Mouse (Mus musculus): ENCODE results near the gene Hivep3.

The Hivep3 gene

DNA sequence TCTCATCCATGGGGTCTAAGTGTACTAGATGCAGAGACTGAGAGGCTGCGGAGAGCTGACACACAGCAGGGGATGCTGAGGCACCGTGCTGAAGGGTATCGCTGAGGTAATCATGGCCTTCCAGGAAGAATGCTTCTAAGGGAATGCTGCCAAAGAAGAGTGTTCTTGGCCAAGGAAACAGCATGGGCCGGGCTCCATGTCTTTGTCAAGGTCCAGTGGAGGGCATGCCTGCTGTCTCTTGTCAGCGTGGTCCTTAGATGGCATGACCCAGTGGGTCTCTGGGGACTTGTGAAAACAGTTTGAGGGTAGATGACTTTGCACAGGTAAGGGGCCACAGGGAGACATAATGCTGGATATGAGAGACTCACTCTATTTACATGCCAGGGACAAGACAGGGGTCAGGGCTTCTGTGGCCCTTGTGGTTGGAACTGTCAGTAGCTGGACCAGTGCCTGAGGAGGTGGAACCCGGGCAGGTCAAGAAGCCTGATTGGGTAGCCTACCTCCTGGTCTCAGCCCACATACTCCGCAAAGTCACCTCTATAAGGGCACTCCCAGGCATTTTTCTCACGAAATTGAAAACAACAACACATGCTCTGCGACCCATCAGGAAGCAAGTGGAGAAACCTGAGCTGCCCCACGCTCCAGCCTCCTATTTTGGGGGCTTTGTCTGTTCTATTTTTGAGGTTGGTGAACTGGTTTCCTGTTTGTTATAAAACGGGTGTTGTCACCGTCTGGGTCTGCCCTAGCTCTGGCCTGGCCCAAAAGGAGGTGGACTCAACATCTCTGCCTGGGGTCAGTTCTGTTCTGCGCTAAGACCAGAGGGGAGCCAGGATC lies 177.7 kb downstream of the Hivep3 start:
- DNase-seq (ENCODE audit: low spot score): no peak

DNA sequence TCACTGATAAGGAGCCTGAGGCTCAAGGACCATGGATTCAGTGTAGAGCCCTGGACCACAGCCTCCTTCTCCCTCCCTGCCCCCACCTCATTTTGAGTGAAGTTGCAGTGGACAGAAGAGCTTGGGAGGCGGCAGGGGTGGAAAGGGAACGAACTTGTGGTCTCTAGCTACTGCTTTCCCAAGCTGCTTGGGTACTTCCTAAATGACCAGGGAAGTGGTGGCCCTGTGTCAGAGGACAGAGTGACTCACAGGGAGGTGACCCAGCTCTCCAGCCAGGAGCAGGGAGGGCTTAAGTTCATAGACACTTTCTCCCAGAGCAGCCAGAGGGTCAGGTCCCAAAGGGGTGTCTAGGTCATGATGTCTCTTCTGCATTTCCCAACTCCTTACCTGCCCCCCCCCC lies 178.6 kb downstream of the Hivep3 start:
- DNase-seq (ENCODE audit: low spot score): no peak

DNA sequence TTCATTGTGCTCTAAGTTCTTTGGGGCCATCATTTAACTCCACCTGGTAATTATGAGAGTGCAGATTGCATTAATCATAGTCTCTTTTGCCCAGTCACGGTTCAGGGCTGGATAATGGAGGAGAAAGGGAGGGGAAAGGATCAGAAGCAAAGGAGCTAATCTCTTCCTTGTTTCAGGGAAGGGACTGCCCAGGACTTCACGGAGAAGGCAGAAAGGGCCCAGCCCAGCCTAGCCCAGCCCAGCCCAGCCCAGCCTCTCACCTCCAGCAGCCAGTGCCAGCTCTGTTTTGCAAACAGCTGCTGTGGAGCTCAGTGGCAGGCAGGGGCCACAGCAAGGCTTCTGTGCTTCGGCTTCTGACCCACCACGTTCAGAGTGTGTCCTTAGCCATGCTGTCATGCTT lies 180.6 kb downstream of the Hivep3 start:
- DNase-seq (ENCODE audit: low spot score): no peak

DNA sequence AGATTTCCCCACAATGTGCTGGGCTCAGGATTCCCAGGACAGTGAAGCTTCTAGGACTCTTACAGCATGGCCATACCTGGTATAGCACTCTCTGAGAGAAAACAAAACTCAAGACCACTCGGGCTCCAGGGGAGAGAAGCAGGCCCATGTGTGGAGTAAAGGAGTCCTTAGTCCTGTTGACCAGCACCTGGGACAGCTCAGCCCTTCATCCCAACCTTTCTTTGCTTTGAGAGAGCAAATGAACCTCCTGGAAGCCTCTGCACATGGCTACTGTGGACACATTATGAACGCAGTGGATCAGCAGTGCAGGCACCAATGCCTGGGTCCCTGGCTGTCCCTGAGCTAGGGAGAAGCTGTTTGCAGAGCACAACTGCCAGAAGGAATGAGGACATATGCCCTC lies 181.5 kb downstream of the Hivep3 start:
- DNase-seq (ENCODE audit: low spot score): no peak

DNA sequence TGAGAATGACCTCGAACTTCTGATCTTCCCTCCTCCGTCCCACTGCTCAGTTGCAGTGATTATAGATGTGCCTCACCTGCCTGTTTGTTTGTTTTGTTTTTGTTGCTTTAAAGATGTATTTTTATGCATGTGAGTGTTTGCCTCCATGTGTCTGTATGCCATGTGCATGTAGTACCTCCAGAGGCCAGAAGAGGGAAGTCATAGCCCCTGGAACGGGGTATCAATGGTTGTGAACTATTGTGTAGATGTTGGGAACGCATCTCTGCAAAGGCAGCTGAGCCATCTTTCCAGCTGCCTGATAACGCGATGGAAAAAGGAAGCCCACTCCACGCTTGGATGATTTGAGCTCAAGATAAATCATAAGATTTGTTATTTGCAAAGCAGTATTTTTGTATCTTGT lies 183.9 kb downstream of the Hivep3 start:
- DNase-seq (ENCODE audit: low spot score): no peak

DNA sequence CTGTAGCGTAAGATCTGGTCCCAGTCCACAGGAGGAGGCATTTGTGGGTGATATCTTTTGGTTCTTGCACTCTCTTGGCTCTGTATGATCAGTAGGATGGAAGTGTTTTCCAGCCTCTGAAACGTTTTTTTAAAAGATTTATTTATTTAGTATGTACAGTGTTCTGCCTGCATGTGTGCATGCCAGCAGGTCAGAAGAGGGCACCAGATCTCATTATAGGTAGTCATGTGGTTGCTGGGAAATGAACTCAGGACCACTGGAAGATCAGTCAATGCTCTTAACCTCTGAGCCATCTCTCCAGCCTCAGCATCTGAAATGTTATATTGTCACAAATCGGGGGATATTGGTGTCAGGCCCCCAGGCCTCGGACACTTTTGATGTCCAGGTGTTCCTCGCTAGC lies 185.8 kb downstream of the Hivep3 start:
- no peak for DNase-seq (ENCODE audit: low spot score)

DNA sequence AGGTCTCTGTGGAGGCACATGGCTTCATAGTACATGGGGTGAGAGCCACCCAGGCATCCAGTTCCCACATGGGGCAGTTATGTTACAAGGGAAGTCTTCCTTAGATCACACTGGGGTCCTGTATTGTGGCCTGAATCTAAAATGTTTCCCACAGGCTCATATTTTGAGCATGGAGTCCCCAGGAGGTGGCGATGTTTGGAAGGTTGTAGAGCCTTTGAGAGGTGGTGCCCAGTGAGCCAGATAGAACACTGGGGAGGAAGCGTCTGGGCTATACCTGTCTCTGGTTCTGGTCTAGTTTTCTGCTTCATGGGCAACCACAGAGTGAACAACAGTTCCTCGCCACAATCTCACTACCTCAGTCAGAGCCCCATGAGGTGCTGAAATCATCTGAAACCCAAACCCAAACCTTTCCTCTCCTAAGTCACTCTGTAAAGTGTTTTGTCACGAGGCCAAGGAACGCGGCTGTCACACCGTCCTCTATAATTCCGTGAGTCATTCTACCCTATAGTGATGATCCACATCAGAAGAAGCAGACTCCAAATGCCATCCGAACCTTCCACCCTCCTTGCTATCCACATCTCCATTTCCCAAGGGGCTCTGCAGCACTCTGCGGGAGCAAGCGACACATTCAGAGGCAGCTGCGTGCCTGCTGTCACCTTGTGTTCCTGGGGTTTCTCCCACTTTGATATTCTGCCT lies 187.6 kb downstream of the Hivep3 start:
- DNase-seq (ENCODE audit: low spot score): no peak

DNA sequence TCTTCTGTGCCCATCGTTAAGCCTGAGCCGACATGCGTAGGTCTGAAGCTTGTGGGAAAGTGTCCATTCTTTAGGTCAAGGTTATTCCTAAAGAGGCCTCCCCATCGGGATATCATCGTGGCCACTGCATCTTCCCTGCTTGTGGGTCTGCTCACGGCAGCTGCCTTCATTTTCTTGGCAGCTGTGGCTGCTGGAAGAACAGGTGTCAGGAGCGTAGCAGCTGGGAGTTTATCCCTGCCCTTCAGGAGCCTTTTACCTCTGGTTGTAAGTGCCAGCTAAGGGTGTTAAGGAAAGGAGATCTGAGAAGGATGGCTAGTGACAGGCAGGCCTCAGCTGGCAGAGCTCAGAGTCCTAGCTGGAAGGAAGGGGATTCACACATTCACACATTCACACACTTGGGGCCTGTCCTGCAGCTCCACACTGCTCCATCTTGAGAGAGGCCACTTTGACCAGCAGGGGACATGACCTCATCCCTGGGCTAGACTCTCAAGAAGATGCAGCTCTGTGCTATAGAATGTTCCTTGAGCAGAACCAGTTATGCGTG lies 188.2 kb downstream of the Hivep3 start:
- no peak for DNase-seq (ENCODE audit: low spot score)

DNA sequence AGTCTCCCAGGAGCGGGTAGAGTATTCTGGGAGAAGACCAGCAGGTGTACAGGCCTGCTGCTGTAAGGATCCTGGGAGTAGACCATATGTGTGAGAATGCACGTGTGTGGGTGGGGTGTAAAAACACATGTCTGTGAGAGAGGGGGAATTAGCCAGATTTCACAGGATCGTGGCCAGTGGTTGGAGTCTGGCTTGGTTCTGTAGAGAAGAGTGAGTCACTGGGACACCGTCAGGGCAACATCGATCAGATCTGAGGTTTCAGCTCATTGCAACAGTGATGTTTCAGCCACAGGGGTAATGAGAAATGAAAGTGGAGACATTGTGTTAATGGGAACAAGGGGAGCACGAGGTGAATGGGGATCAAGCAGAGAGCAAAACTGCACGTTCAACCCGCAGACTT lies 189.4 kb downstream of the Hivep3 start:
- no peak for DNase-seq (ENCODE audit: low spot score)

DNA sequence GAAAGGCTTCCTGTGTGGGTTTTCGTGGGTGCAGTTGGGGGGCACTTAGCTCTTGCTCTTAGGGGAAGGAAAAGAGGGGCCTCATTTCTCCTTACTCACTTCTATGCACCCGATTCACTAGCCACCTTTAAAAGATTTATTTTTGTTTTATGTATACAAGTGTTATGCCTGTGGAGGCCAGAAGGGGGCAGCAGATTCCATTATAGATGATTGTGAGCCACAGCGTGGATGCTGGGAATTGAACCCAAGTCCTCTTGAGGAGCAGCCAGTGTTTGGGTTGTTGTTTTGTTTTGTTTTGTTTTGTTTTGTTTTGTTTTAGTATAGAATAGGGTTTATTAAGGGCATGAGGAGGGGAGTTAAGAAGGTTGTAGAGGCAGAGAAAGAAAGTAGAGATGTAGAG lies 189.8 kb downstream of the Hivep3 start:
- DNase-seq (ENCODE audit: low spot score): peak; percentile 3

DNA sequence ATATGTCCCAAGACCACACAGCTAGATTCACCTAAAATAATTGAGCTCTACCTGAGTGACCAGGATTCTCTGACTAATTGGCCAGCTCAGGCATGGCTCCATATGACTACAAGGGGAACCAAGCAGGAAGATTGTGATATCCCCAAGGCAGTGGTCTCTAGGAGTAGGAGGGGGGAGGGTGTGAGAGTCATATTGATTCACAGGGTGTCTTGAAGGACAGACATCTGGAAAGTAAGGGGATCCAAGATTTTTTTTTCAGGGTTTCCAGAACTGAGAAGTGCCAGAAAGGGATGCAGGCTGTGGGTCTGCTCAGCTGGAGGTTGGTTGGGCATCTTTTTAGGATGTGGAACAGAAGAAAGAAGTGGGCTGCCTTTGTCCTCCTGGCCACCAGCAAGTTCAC lies 191.5 kb downstream of the Hivep3 start:
- no peak for DNase-seq (ENCODE audit: low spot score)

DNA sequence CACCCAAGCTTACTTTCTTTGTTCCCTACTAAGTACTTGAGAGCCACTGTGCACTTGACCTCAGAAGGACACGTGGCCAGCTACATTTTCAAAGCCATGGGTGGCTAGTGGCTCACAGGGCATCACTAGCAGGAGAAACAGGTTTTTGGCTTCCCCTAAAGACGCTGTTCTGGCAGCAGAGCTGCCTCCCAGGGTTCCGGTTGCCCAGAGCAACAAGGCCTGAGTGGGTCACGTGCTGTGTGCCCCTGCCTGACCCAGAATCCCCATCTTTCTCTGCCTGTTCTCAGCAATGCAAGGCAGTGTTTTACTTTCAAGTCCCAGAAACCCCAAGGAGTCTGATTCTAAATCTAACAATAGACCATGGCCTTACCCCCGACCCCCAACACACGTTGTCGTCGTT lies 198.3 kb downstream of the Hivep3 start:
- no peak for DNase-seq (ENCODE audit: low spot score)

DNA sequence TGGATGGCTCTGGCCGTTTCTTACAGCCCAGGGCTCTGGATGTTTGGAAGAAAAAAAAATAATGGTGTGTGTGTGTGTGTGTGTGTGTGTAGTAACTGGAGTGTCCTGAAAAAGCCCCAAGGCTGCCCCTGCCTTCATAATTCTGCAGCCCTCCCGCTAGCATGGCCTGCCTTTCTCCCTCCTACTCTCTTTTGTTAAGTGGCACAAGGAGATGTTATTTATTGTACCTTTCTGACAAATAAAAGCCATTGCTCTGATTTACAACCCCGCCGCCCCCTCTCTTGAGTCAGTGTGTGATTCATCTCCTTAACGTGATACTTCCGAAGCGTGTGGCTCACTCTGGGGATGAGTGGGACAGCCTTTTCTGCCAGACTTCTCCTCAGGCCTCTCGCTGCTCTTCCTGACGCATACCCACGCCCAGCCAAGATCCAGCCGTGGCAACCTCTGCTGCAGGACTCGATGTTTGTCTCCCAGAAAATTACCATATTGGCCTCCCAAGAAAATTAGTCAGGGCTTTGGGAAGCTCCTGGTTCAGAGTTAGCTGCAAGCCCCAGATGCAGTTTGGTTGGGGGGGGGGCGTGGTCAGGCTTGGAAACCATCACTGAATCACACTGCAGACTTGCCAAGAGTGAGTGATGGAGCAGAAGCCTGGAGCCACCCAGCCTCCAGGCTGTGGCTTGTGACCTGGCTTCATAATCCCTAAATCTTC lies 199.1 kb downstream of the Hivep3 start:
- no peak for DNase-seq (ENCODE audit: low spot score)

DNA sequence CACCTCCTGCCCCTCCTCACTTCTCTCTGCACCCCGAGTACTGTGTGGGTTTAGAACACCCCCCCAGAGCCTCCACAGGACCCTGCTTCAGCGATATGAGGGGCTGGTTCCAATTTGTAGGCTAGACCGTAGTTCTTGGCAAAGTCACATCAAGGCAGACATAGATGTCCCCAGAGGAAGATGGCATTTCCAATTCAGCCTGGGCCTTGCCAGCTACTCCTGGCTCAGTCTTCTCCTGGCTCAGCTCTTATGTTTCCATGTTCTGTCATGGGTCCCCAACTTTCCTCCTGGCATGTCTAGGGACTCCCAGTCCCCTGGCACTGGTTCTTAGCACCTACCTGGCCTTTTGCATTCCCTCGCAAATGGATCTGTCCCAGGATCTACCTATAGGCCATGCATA lies 201.3 kb downstream of the Hivep3 start:
- DNase-seq (ENCODE audit: low spot score): no peak

DNA sequence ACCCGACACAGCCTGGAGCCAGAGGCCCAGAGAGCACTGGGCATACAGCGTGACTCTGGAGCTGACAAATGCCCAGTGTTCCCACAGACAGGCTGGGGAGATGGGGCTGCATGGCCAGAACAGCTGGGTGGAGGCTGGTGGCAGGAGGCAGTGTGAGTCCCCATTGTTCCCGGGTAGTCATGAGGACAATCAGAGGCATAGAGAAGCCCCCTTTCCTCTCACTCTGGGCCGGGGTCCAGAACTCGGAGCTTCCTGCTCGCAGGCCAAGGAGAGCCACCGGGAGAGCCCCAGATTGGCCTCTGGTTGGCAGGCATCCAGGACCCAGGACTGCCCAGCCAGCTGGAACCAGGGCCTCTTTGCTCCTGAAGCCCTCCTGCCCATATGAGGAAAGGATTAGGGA lies 204.3 kb downstream of the Hivep3 start:
- DNase-seq (ENCODE audit: low spot score): no peak

DNA sequence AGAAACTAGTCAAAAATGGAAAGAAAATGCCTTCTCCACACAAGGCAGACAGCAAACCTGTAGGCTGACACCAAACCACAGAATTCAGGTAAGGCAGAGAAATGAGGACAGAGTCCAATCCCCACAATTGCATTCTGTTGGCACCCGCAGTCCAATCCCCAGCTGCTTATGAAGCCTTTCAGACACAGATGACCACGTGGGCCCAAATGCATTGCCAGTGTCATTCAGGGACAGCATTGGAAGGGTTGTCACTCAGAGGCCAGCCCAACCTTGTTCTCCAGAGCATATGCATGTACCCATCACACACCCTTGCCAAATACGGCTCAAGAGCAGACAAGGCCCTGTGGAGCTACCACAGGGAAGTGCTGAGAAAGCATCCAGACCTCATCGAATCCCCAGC lies 204.9 kb downstream of the Hivep3 start:
- no peak for DNase-seq (ENCODE audit: low spot score)

DNA sequence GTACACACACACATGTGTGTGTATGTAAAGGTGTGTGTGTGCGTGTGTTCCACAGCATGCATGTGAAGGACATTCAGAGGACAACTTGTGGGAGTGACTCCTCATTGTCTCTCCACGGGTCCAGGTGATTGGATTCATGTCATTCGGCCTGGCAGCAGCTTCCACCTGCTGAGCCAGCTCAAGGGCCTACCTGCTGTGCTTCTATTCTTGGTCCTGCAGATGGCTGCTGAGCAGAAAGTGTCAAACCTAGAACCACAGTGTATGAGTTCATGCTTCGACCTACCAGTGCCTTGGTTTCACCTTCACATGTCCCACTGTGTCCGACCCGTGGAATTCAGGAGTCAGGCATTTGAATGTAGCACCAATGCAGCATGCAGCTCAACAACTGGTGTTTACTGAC lies 206.2 kb downstream of the Hivep3 start:
- DNase-seq (ENCODE audit: low spot score): no peak

DNA sequence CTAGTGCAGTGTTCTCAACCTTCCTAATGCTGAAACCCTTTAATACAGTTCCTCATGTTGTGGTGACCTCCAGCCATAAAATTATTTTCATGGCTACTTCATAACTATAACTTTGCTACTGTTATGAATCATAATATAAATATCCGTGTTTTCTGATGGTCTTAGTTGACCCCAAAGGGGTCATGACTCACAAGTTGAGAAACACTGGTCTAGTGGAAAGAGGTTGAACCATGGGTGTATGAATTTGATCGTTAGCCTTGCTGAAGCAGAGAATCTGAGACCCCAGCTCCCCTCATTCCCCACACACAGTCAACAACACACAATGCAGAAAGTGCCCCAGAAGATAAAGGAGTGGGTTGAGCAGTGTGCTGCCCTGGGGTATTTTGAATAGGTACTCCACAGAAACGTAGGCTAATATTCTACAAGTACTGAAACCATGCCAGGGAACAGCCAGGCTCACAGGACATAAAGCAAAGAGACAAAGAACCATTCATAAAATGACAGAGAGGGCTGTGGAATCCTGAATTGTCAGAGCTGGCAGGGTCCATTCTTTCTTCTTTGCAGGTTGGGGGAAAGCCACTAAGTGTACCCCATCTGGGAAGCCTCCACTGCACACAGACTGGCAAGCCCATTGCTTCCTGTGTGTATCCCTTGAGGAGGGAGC lies 212.8 kb downstream of the Hivep3 start:
- no peak for DNase-seq (ENCODE audit: low spot score)

DNA sequence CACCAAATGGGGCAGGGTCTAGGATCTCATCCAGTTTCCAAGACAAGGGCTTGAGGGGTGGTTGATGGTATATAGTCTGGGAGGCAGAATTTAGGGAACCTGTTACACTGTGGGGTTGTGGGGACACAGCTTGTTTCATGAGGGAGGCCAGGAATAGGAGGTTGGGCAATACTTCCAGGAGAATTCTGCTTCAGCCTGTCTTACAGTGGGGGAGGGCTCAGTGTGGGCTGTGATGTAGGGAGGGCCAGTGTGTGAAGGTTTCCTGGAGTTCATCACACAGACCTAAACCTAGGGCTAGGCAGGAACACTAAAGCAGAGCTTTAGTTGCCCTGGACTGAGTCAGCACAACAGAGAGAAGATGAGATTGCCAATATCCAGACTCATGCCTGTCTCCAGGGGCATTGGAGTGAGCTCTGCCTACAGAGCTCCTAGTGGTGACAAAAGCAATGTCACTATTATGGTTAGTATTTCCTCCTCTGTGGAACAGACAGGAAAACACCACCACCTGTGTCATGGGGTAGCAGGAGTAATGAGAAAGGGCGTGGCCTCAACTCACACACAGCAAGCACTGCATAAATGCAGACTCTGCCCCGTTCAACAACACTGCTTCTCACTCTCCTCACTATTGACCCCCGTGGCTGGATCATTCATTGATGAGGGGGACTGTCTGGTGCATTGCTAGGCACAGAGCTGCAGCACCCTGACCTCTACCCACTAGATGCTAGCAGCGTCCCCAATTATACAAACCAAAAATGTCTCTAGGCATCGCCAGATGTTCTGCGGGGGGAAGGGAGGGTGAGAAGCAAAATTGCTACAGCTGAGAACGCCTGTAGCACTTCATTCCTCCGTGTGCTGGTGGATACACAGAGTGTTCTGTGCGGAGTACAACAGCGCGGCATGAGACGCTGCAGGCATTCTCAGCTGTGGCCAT lies 213.9 kb downstream of the Hivep3 start:
- DNase-seq (ENCODE audit: low spot score): no peak

DNA sequence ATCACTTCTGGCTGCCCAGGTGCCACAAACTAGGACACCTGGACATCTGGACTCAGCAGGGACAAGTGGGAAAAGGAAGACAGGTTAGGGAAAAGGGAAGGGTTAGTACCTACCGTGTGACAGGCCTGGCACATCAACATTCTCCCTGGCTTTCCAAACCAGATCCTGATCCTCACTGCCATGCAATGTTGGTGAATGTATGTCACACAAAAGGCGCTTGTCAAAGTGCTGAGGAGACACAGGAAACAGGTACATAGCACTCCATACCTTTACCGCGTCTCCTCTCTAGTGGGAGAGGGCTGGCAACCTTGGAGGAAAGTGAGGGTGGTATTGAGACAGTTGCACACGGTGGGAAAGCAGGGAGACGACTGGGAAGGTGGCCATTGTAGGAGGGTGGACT lies 214.8 kb downstream of the Hivep3 start:
- DNase-seq (ENCODE audit: low spot score): no peak

DNA sequence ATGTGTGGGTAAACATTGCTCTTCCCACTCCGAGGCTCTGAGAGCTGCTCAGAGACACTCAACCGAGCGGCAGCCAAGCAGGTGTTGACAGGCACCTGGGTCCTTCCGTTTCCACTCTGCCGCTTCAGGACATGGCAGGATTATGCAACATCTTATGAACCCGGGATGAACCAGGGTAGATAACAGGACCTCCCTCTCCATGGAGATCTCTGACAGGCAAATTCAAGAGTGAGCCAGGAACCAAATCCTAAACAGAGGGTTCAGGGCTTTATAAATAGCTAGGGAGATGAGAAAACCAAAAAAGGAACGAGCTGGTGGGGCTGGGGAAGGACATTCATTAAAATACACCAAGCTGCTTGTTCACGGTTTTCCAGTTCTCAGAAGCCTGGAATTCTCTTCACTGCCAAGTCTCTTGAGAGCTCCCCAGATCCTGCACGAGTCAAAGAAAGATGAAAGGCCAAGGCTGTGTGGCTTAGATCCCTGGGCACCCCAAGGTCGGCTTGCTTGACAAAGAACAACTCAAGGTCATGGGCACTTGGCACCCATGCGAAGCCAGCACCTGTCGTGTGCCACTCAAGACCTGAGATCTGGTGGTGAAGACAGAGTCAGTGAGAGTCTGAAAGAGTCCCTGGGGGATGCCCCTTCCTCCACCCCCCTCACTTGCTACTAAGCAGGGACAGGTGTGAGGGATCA lies 215.5 kb downstream of the Hivep3 start:
- no peak for DNase-seq (ENCODE audit: low spot score)
